Mouse (Mus musculus) megakaryocyte progenitor cell, adult 5-6 weeks (primary cell): ENCODE measurements at regions not wholly inside any gene's neighbourhood (a gene's known extent, or its start where the extent isn't known, plus 50 kb on each side); places are given as distances from the start of the nearest gene placed in this dataset.

Experiments used
- ATAC-seq: replicated peaks from 2 replicates; pipeline ENCODE4 v1.8.0; 2016; ENCODE audit warnings: mild to moderate bottlenecking, moderate TSS enrichment, inconsistent platforms; ENCODE audit not compliant: poor library complexity

GRCm38 (mm10) chr8:92008616-92009610, 207.0 kb upstream of the Irx3 start:
- no peak for ATAC-seq

GRCm38 (mm10) chr8:92005091-92005490, 203.2 kb upstream of the Irx3 start:
- no peak for ATAC-seq

- no peak for ATAC-seq
Measured at GRCm38 (mm10) chr8:92004532-92004931, 202.7 kb upstream of the Irx3 start.

GRCm38 (mm10) chr8:92000368-92000767, 198.5 kb upstream of the Irx3 start:
- no peak for ATAC-seq

GRCm38 (mm10) chr8:91999661-92000060, 197.8 kb upstream of the Irx3 start:
- ATAC-seq, result no peak

- ATAC-seq, result no peak
Measured at GRCm38 (mm10) chr8:91999189-91999588, 197.3 kb upstream of the Irx3 start.

- ATAC-seq, result no peak
Measured at GRCm38 (mm10) chr8:91997892-91998189, 196.0 kb upstream of the Irx3 start.

- ATAC-seq, result no peak
Measured at GRCm38 (mm10) chr8:91997023-91997891, 195.4 kb upstream of the Irx3 start.

- no peak for ATAC-seq
Measured at GRCm38 (mm10) chr8:91996305-91997022, 194.6 kb upstream of the Irx3 start.

GRCm38 (mm10) chr8:91995407-91996144, 193.7 kb upstream of the Irx3 start:
- no peak for ATAC-seq

- peak; percentile 30; the same call in 1 of the 2 replicates for ATAC-seq
Measured at GRCm38 (mm10) chr8:91991542-91992452, 189.9 kb upstream of the Irx3 start.

GRCm38 (mm10) chr8:91990952-91991351, 189.1 kb upstream of the Irx3 start:
- peak; percentile 77 for ATAC-seq

GRCm38 (mm10) chr8:91990048-91990447, 188.2 kb upstream of the Irx3 start:
- ATAC-seq, result no peak

- ATAC-seq, result no peak
Measured at GRCm38 (mm10) chr8:91988866-91989633, 187.2 kb upstream of the Irx3 start.

GRCm38 (mm10) chr8:91987854-91988253, 186.0 kb upstream of the Irx3 start:
- no peak for ATAC-seq

GRCm38 (mm10) chr8:91983171-91983570, 181.3 kb upstream of the Irx3 start:
- ATAC-seq, result no peak

GRCm38 (mm10) chr8:91976900-91977585, 175.2 kb upstream of the Irx3 start:
- ATAC-seq, result no peak

- ATAC-seq, result no peak
Measured at GRCm38 (mm10) chr8:91975460-91975859, 173.6 kb upstream of the Irx3 start.
